Mouse (Mus musculus) heart, adult 2 months (tissue): ENCODE measurements at regions not wholly inside any gene's neighbourhood (a gene's known extent, or its start where the extent isn't known, plus 50 kb on each side); places are given as distances from the start of the nearest gene placed in this dataset.

ENCODE experiments used
- CTCF ChIP-seq: fragments of 200-600 bp; IDR thresholded peaks from 2 replicates; pipeline ENCODE4 v1.8.1; 2022; ENCODE audit warnings: antibody characterized with exemption, mild to moderate bottlenecking, moderate library complexity
- EP300 ChIP-seq: fragments of 200-500 bp; IDR thresholded peaks from 2 replicates; pipeline ENCODE4 v1.6.1; 2011; ENCODE audit warnings: low read depth, low read length, control low read depth; ENCODE audit not compliant: insufficient read depth
- POLR2A ChIP-seq: fragments of 200-500 bp; IDR thresholded peaks from 2 replicates; pipeline ENCODE4 v1.6.1; 2011; ENCODE audit warnings: mild to moderate bottlenecking, low read depth, low read length, control low read depth; ENCODE audit not compliant: insufficient read depth

GRCm38 (mm10) chr2:138120131-138120530 lies 136.2 kb upstream of the Btbd3 start:
- TF ChIP-seq EP300 (no peak), POLR2A (no peak), CTCF (no peak)
